Mouse (Mus musculus): ENCODE measurements around the gene Zfp273. TPM values are rescaled to one million over a fixed set of nuclear protein-coding genes. Genes with fewer than 3 reads are reported as not detected.
"Not testable (repeated sequence)": the region's sequence is repeated elsewhere in the genome, so short reads cannot be mapped to it uniquely, and the experiment has no call there.

Gene Zfp273
- polyA plus RNA-seq (2014; fragmentation: Nextera tagmentation; extraction: Ambion mirVana): 6.5 TPM in 2 replicates

DNA sequence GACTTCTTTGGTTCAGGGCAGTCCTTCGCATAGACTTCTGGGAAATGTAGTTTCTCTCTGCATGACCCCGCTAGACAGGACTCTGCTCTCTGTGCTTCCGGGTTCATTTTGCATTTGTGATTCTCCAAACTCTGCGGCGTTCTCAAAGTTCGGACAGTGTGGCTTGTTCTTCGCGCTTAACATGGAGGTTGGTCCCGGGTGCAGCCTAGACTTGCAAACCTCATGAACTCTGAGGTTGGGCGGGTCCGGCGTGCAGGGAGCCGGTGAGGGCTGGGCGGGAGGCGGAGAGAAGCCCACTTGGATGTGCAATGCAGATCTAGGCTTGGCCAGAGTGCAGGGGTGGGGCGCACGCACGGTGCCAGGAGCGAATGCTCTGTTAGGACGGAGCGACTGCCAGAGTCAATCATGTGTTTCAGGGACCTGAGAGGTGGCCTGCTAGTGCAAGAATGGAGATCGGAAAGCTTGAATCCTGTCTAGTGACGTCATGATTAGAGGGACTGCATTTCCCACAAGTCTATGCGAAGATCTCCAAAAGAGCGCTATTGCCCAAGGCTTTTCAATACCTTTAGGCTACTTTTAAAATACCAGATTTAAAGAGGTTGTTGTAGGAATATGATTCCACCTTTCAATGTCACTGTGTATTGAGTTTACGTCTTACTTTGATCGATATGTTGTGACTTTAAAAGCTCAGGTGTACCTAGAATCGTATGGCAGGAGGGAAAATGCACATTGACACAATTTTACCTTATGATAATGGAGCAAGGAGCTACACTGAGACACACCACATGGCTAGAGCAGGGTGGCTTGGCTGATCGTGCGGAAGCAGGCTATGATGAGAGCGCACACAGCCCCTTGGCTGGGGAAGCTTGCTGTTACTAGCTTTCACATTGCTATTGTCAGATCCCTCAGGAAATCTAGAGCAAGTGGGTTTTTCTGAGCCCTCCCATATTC, at the start of gene Zfp273:
TSS of gene Zfp273 (plus strand) at position 31 of the 951 bp plus-strand sequence.
- DNase-seq (ENCODE audit: low spot score) (peak; percentile 93), ATAC-seq (ENCODE audit: low read depth) (peak; percentile 96)
- Histone ChIP-seq H3K9me3 (ENCODE audit: control insufficient read depth, low read length) (peaks cover 17% of the 10 kb centered on the region), H3K36me3 (ENCODE audit: control insufficient read depth, insufficient read depth, low read length) (peaks cover 6% of the 10 kb centered on the region; the same call in 1 of the 2 replicates), H3K27me3 (replicated peaks; ENCODE audit: control insufficient read depth, insufficient read depth, low read length) (no peaks in the 10 kb centered on the region), H3K4me3 (ENCODE audit: low read depth, low read length) (peak within 1 kb of the TSS; percentile 79), H3K27ac (replicated peaks; ENCODE audit: low read depth, low read length) (peak within 1 kb of the TSS; percentile 91), H3K4me2 (ENCODE audit: low read depth, low read length) (peak within 1 kb of the TSS; percentile 76), H3K4me1 (ENCODE audit: control insufficient read depth, insufficient read depth, low read length) (no peaks in the 10 kb centered on the region), H3K9ac (ENCODE audit: low read depth, low read length) (peak within 1 kb of the TSS; percentile 70)
- 4% methylated on average over 31 of the region's 31 CpGs for WGBS

DNA sequence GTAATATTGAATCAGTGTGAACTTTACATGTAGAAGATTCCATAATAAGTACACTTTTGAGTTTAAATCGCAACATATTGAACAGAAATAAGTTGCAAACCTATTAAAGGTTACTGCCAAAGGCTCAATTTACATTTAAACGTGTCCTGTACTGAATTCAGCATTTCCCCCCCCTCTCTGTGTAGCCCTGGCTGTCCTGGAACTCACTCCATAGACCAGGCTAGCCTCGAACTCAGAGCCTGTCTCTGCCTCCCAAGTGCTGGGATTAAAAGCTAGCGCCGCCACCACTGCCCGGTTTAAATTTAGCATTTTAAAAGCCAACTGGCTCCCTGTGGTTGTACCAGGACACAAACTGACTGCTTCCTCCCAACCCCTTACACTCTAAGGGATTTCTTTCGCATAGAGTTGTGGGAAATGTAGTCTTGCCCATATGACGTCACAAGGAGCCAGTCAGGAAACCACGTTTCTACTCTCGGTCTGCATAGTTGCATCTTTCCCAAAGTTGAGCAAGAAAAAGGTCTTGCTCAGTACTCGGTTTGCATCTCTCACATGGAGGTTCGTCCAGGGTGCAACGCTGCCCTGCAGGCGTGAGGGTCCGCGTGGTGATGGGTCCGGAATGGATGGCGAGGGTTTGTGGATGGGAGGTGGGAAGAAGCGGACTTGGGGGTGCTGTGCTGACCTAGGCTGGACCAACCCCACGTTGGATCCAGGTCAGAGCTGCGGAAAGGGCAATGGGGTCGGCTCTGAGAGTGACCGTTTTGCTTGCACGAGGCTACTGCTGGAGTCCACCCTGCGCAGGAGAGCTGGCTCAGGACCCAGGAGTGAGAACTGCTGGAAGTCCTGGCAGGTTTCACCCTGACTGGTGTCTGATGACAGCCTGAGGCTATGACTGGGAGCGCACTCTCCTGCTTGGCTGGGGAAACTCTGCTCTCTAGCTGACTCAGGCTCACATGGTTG, 34.0 kb upstream of the Zfp273 start, which contains the start of gene Zfp493:
TSS of gene Zfp493 (plus strand) at position 429 of the 957 bp plus-strand sequence.
- Histone ChIP-seq H3K4me1 (ENCODE audit: control insufficient read depth, insufficient read depth, low read length) (no peaks in the 10 kb centered on the region), H3K9ac (ENCODE audit: low read depth, low read length) (peak within 1 kb of the TSS; percentile 70), H3K4me3 (ENCODE audit: low read depth, low read length) (peak within 1 kb of the TSS; percentile 64), H3K27ac (replicated peaks; ENCODE audit: low read depth, low read length) (peak within 1 kb of the TSS; percentile 50; the same call in 1 of the 2 replicates), H3K27me3 (replicated peaks; ENCODE audit: control insufficient read depth, insufficient read depth, low read length) (no peaks in the 10 kb centered on the region), H3K4me2 (ENCODE audit: low read depth, low read length) (peak within 1 kb of the TSS; percentile 80), H3K9me3 (ENCODE audit: control insufficient read depth, low read length) (no peaks in the 10 kb centered on the region), H3K36me3 (ENCODE audit: control insufficient read depth, insufficient read depth, low read length) (0 out of 2 replicates have a peak, but pooled peaks cover 3% of the 10 kb centered on the region)
- 4% methylated on average over 26 of the region's 26 CpGs for WGBS
- ATAC-seq (ENCODE audit: low read depth): peak; percentile 97
- peak; percentile 94 for DNase-seq (ENCODE audit: low spot score)

DNA sequence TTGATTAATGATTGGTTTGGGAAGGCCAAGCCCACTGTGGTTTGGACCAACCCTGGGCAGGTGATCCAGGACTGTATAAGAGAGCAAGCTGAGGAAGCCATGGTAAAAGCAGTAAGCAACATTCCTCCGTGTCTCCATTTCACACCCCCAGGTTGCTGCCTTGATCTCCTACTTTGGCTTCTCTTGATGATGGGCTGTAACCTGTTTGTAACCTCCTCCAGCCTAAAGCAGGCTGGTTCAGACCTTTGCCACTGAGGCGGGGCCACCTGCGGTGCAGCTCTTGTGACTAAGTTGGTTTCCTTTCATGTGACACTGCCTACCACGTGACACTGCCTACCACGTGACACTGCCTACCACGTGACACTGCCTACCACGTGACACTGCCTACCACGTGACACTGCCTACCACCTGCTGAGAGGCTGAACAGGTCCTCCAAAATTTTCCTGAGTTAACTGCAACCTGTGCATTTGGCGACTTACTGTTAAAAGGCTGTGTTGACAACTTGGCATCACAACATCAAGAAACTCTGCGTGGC, 21.6 kb upstream of the Zfp273 start:
- H3K9ac ChIP-seq (ENCODE audit: low read depth, low read length): no peak overlapping the region
- ATAC-seq (ENCODE audit: low read depth): no peak
- DNase-seq (ENCODE audit: low spot score): no peak
- no peaks in the 10 kb centered on the region for H3K27me3 ChIP-seq (replicated peaks; ENCODE audit: control insufficient read depth, insufficient read depth, low read length)
- H3K4me1 ChIP-seq (ENCODE audit: control insufficient read depth, insufficient read depth, low read length): no peaks in the 10 kb centered on the region
- H3K4me2 ChIP-seq (ENCODE audit: low read depth, low read length): no peak overlapping the region
- 0 out of 2 replicates have a peak, but pooled peaks cover 5% of the 10 kb centered on the region for H3K36me3 ChIP-seq (ENCODE audit: control insufficient read depth, insufficient read depth, low read length)
- H3K27ac ChIP-seq (replicated peaks; ENCODE audit: low read depth, low read length): no peak overlapping the region
- WGBS: 90% methylated on average over 10 of the region's 10 CpGs
- peaks cover 7% of the 10 kb centered on the region; the same call in 1 of the 2 replicates for H3K9me3 ChIP-seq (ENCODE audit: control insufficient read depth, low read length)
- H3K4me3 ChIP-seq (ENCODE audit: low read depth, low read length): no peak overlapping the region

DNA sequence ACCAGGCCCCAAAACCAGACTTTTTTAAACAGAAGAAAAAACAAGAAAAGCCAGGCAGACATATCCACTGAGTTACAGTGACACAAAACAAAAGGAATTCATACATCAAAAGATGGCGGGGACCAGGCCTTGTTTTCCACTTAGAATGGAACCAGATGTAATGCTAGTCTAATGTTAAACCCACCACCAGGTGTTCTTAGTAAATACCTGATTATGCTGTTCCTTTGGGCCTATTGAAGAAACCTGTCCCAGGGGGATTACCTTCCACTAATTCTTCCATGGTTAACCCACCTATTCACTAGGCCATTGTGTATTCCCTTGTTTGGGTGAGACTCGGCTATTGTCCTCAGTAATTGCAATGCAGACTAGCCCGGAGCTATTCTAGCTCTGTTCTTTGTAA, 14.9 kb upstream of the Zfp273 start:
- H3K27ac ChIP-seq (replicated peaks; ENCODE audit: low read depth, low read length): no peak overlapping the region
- 75% methylated on average over 3 of the region's 3 CpGs for WGBS

GRCm38 (mm10) chr13:67799151-67799550, 14.4 kb upstream of the Zfp273 start:
- ATAC-seq (ENCODE audit: low read depth); H3K4me2 ChIP-seq (ENCODE audit: low read depth, low read length); DNase-seq (ENCODE audit: low spot score); H3K4me3 ChIP-seq (ENCODE audit: low read depth, low read length); H3K9me3 ChIP-seq (ENCODE audit: control insufficient read depth, low read length); H3K4me1 ChIP-seq (ENCODE audit: control insufficient read depth, insufficient read depth, low read length); H3K27me3 ChIP-seq (replicated peaks; ENCODE audit: control insufficient read depth, insufficient read depth, low read length); H3K36me3 ChIP-seq (ENCODE audit: control insufficient read depth, insufficient read depth, low read length); H3K27ac ChIP-seq (replicated peaks; ENCODE audit: low read depth, low read length); H3K9ac ChIP-seq (ENCODE audit: low read depth, low read length): not testable (repeated sequence)
- 81% methylated on average over 3 of the region's 3 CpGs for WGBS

More for the DNA sequence above, 14.9 kb upstream of the Zfp273 start:
- Histone ChIP-seq H3K4me3 (ENCODE audit: low read depth, low read length) (no peak overlapping the region), H3K4me2 (ENCODE audit: low read depth, low read length) (no peak overlapping the region), H3K4me1 (ENCODE audit: control insufficient read depth, insufficient read depth, low read length) (no peaks in the 10 kb centered on the region), H3K27me3 (replicated peaks; ENCODE audit: control insufficient read depth, insufficient read depth, low read length) (no peaks in the 10 kb centered on the region), H3K9me3 (ENCODE audit: control insufficient read depth, low read length) (no peaks in the 10 kb centered on the region), H3K9ac (ENCODE audit: low read depth, low read length) (no peak overlapping the region), H3K36me3 (ENCODE audit: control insufficient read depth, insufficient read depth, low read length) (no peaks in the 10 kb centered on the region)
- DNase-seq (ENCODE audit: low spot score) (peak; percentile 16), ATAC-seq (ENCODE audit: low read depth) (peak; percentile 60; the same call in 1 of the 2 replicates)

DNA sequence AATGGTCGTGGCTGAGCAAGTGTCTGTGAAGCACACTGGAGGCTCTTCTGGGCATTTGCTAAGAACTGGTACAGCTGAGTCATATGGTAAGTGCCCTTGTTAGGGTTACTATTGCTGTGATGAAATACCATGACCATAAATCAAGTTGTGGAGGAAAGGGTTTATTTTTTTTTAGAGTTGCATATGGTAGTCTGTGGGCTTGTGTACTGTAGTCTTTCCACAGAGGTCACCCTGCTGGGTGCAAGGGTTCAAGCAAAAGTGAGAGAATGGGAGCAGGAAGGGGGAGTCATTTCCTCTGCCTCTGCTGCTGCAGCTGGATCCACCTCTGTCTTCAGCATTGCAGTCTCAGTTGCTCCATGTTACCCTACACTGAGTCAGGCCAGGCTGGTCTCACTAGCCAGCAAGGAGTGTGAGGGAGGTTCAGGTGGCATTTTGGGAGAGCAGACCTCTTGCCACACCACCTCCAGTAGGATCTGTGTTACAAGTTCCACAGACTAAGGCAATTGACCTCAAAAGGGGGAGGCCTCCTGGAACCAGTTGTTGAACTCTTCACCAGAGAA, 1.8 kb upstream of the Zfp273 start:
- H3K9ac ChIP-seq (ENCODE audit: low read depth, low read length): no peak overlapping the region
- ATAC-seq (ENCODE audit: low read depth) (no peak), DNase-seq (ENCODE audit: low spot score) (no peak)
- no peak overlapping the region for H3K4me2 ChIP-seq (ENCODE audit: low read depth, low read length)
- 0 out of 2 replicates have a peak, but pooled peaks cover 3% of the 10 kb centered on the region for H3K9me3 ChIP-seq (ENCODE audit: control insufficient read depth, low read length)
- H3K27me3 ChIP-seq (replicated peaks; ENCODE audit: control insufficient read depth, insufficient read depth, low read length): no peaks in the 10 kb centered on the region
- no peaks in the 10 kb centered on the region for H3K4me1 ChIP-seq (ENCODE audit: control insufficient read depth, insufficient read depth, low read length)
- no peaks in the 10 kb centered on the region; the same call in 1 of the 2 replicates for H3K36me3 ChIP-seq (ENCODE audit: control insufficient read depth, insufficient read depth, low read length)
- no peak overlapping the region for H3K4me3 ChIP-seq (ENCODE audit: low read depth, low read length)
- WGBS: 64% methylated on average over 1 of the region's 1 CpGs
- no peak overlapping the region for H3K27ac ChIP-seq (replicated peaks; ENCODE audit: low read depth, low read length)

DNA sequence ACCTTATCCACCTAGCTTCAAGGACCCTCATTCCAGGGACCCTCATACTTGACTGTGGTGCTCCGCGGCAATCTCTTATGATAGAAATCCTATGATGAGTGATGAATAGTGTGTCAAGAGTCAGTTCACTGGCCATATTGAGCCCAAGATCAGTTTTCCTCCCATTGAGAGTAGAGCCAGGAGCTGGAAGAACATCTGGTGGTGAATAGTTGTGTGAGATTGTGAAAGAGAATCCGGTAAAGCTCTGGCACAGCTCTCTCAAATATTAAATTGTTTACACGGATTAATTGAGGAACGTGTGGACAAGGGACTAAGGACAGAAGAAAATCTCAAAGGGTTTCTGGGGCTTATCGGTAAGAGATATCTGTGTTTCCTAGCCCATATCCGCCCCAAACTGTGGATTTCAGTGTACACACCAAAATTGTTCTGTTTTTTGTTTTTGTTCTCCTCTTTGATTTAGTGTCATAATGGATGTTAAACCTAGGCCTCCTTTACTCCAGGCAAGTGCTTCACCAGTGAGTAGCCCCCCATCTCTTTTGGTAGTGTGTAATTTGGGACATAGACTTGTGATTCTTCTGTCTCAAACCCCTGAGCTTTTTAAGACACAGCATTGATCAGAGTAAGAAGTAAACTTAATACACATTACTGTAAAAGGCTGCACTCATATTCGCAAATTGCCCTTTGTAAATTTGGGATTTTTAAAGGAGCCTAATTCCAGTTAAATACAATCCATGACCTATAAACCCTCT, 405 bp upstream of the Zfp273 start:
- 75% methylated on average over 8 of the region's 8 CpGs for WGBS
- 0 out of 2 replicates have a peak overlapping the region, but pooled peaks have one; percentile 91 for H3K27ac ChIP-seq (replicated peaks; ENCODE audit: low read depth, low read length)

More for the DNA sequence above, 405 bp upstream of the Zfp273 start:
- Histone ChIP-seq H3K4me2 (ENCODE audit: low read depth, low read length) (peak overlapping the region; percentile 76), H3K4me1 (ENCODE audit: control insufficient read depth, insufficient read depth, low read length) (no peaks in the 10 kb centered on the region), H3K9me3 (ENCODE audit: control insufficient read depth, low read length) (peaks cover 9% of the 10 kb centered on the region), H3K9ac (ENCODE audit: low read depth, low read length) (peak overlapping the region; percentile 70; the same call in 1 of the 2 replicates), H3K27me3 (replicated peaks; ENCODE audit: control insufficient read depth, insufficient read depth, low read length) (no peaks in the 10 kb centered on the region), H3K36me3 (ENCODE audit: control insufficient read depth, insufficient read depth, low read length) (no peaks in the 10 kb centered on the region; the same call in 1 of the 2 replicates), H3K4me3 (ENCODE audit: low read depth, low read length) (peak overlapping the region; percentile 79)
- DNase-seq (ENCODE audit: low spot score) (no peak), ATAC-seq (ENCODE audit: low read depth) (no peak)

Data from embryonic facial prominence, embryonic 14.5 days (tissue).